Mouse (Mus musculus): Measurements from ENCODE around the gene Mok. TPM values are rescaled to one million over a fixed set of nuclear protein-coding genes. Genes with fewer than 3 reads are reported as not detected.

Mok gene
- polyA plus RNA-seq, 1 experiment from 2014 or later = 0.27 TPM

DNA sequence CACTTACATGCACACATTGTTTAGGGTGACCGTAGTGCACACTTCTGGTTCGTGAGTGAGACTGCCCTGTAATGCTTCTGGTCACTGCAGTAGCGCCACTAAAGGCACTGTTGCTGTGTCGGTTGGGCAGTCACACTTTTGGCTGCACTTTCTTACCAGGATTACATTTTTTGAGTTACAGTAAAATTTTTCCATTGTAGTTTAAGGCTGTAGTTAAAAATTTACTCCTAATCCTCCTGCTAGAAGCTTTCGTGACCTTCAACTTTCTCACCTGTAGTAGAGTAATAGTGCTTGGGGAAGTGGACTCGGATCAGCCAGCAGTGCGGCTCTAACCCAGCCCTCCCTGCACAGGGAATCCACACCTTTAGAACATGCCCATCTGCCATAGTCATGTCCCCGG, 49.7 kb downstream of the Mok start:
- no peak for ATAC-seq (ENCODE audit: low read depth)
- no peaks in the 10 kb centered on the region for H3K36me3 ChIP-seq (ENCODE audit: control insufficient read depth, insufficient read depth)
- no peak overlapping the region for H3K27ac ChIP-seq (ENCODE audit: low read length)
- H3K4me1 ChIP-seq (ENCODE audit: control insufficient read depth, low read depth, low read length) = no peaks in the 10 kb centered on the region
- no peak overlapping the region for H3K9ac ChIP-seq (ENCODE audit: low read depth, low read length)
- no peak overlapping the region for H3K4me2 ChIP-seq (ENCODE audit: low read depth, low read length)
- H3K9me3 ChIP-seq (replicated peaks; ENCODE audit: control insufficient read depth, low read length) = no peaks in the 10 kb centered on the region
- H3K27me3 ChIP-seq (ENCODE audit: control insufficient read depth, insufficient read depth, low read depth, low read length) = no peaks in the 10 kb centered on the region
- 76% methylated on average over 8 of the region's 8 CpGs for WGBS (ENCODE audit: insufficient replicate concordance)
- no peak overlapping the region for H3K4me3 ChIP-seq (ENCODE audit: low read depth, low read length)

DNA sequence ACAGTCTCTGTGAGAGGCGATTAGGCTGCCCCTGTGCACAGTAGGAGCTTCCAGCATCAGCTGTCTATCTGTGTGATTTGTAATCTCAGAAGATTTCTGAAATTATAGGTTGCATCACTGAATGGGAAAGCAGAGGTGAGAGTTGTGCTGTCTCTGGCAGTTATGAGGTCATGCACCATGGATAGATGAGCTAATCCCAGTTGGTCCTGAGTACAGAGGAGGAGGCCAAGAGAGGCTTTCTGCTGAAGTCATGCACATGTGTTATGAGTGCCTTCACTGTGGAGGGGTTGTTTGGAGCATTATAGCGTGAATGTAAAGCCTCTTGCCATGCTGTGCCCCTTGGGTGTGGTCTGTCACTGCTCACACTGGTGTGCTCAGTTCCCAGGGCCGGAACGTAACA, 50.2 kb downstream of the Mok start:
- Histone ChIP-seq H3K27ac (ENCODE audit: low read length) (no peak overlapping the region), H3K4me1 (ENCODE audit: control insufficient read depth, low read depth, low read length) (no peaks in the 10 kb centered on the region), H3K4me2 (ENCODE audit: low read depth, low read length) (no peak overlapping the region), H3K4me3 (ENCODE audit: low read depth, low read length) (no peak overlapping the region), H3K9me3 (replicated peaks; ENCODE audit: control insufficient read depth, low read length) (no peaks in the 10 kb centered on the region), H3K27me3 (ENCODE audit: control insufficient read depth, insufficient read depth, low read depth, low read length) (no peaks in the 10 kb centered on the region), H3K9ac (ENCODE audit: low read depth, low read length) (no peak overlapping the region), H3K36me3 (ENCODE audit: control insufficient read depth, insufficient read depth) (no peaks in the 10 kb centered on the region)
- 81% methylated on average over 4 of the region's 4 CpGs for WGBS (ENCODE audit: insufficient replicate concordance)
- no peak; the same call in 1 of the 2 replicates for ATAC-seq (ENCODE audit: low read depth)

DNA sequence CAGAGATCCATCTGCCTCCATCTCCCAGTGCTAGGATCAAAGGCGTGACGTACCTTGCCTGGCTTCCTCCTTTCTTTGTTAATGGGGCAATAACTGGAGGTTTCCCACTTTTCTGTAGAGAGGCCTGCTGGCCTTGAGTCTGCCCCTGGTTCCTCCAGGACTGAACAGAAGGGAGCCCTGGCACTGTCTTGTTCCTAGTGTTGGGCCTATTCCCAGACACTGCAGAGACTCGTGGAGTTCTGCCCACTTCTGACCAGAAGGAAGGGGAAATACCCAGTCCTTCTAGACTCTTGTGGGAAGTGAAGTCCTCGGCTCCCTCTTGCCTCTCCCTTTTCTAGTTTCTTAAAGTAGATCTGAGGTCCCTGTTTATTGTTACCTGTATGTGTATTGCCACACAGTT, 54.5 kb downstream of the Mok start:
- H3K27me3 ChIP-seq (ENCODE audit: control insufficient read depth, insufficient read depth, low read depth, low read length) = no peaks in the 10 kb centered on the region
- H3K27ac ChIP-seq (ENCODE audit: low read length) = no peak overlapping the region

DNA sequence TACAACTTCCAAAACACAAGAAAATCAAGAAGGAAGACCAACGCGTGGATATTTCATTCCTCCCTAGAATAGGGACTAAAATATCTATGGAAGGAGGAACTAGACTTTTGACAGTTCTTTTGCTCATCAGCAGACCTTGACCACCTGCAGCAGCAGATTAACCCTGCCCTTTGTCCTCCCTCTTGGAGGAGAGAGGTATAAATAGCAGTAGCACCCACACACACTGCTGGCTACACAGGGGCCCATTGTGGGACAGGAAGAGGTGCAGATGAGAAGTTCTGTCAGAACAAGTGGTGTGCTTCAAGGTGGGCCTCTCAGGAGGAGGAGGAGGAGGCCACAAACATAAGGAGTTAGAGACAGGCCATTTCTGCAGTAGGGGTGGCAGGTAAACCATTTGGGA, 56.5 kb downstream of the Mok start:
- Histone ChIP-seq H3K4me1 (ENCODE audit: control insufficient read depth, low read depth, low read length) (no peaks in the 10 kb centered on the region; the same call in 1 of the 2 replicates), H3K9ac (ENCODE audit: low read depth, low read length) (no peak overlapping the region), H3K27ac (ENCODE audit: low read length) (no peak overlapping the region), H3K9me3 (replicated peaks; ENCODE audit: control insufficient read depth, low read length) (no peaks in the 10 kb centered on the region), H3K4me2 (ENCODE audit: low read depth, low read length) (no peak overlapping the region), H3K4me3 (ENCODE audit: low read depth, low read length) (no peak overlapping the region), H3K27me3 (ENCODE audit: control insufficient read depth, insufficient read depth, low read depth, low read length) (no peaks in the 10 kb centered on the region), H3K36me3 (ENCODE audit: control insufficient read depth, insufficient read depth) (peaks cover 8% of the 10 kb centered on the region; the same call in 1 of the 2 replicates)
- WGBS (ENCODE audit: insufficient replicate concordance) = 83% methylated on average over 2 of the region's 2 CpGs
- no peak for ATAC-seq (ENCODE audit: low read depth)

More for the DNA sequence above, 54.5 kb downstream of the Mok start:
- ATAC-seq (ENCODE audit: low read depth) = no peak
- H3K9me3 ChIP-seq (replicated peaks; ENCODE audit: control insufficient read depth, low read length) = no peaks in the 10 kb centered on the region
- no peak overlapping the region for H3K9ac ChIP-seq (ENCODE audit: low read depth, low read length)
- no peaks in the 10 kb centered on the region; the same call in 1 of the 2 replicates for H3K4me1 ChIP-seq (ENCODE audit: control insufficient read depth, low read depth, low read length)
- WGBS (ENCODE audit: insufficient replicate concordance) = 63% methylated on average over 4 of the region's 4 CpGs
- H3K36me3 ChIP-seq (ENCODE audit: control insufficient read depth, insufficient read depth) = 0 out of 2 replicates have a peak, but pooled peaks cover 3% of the 10 kb centered on the region
- no peak overlapping the region for H3K4me3 ChIP-seq (ENCODE audit: low read depth, low read length)
- H3K4me2 ChIP-seq (ENCODE audit: low read depth, low read length) = no peak overlapping the region

DNA sequence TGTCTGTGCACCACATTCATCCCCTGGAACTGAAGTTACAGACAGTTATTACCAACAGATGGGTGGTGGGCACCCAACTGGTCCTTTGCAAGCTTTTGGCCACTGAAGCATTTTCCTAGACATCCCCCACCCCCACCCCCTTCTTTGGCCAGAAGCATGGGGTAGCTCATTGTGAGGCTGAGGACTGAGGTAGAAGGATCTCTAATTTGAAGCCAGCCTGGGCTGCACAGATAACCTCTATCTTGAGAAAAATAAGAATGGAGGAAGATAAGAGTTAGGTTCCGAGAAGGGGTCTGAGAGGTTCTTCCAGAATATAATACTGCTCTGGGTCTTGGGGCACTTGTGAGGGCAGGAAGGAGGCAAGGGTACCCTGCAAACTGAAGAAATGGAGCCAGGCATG, 58.5 kb downstream of the Mok start:
- Histone ChIP-seq H3K27me3 (ENCODE audit: control insufficient read depth, insufficient read depth, low read depth, low read length) (no peaks in the 10 kb centered on the region), H3K9me3 (replicated peaks; ENCODE audit: control insufficient read depth, low read length) (no peaks in the 10 kb centered on the region), H3K36me3 (ENCODE audit: control insufficient read depth, insufficient read depth) (peaks cover 8% of the 10 kb centered on the region; the same call in 1 of the 2 replicates), H3K9ac (ENCODE audit: low read depth, low read length) (no peak overlapping the region), H3K27ac (ENCODE audit: low read length) (no peak overlapping the region), H3K4me3 (ENCODE audit: low read depth, low read length) (no peak overlapping the region), H3K4me1 (ENCODE audit: control insufficient read depth, low read depth, low read length) (no peaks in the 10 kb centered on the region; the same call in 1 of the 2 replicates), H3K4me2 (ENCODE audit: low read depth, low read length) (no peak overlapping the region)
- ATAC-seq (ENCODE audit: low read depth) = peak; percentile 41; the same call in 1 of the 2 replicates
- 27% methylated on average over 1 of the region's 1 CpGs for WGBS (ENCODE audit: insufficient replicate concordance)

DNA sequence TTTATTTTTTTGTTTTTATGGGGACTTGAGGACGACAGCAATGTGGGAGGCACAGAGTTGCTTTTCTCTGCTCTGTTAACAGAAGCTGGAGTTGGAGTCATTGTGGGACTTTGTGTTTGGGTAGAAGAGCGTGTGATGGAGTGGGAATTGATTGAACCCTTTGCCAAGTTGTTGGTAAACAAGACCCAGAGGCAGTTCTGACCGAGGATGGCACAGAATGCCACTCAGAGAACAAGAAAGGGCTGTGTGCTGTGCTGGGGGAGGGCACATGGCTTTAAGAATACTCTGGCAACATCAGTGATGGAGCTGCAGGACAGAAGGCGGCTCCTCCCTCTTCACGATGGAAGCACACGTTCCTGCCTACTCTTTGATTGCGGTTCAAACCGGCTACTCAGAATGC, 59.6 kb downstream of the Mok start:
- no peaks in the 10 kb centered on the region; the same call in 1 of the 2 replicates for H3K4me1 ChIP-seq (ENCODE audit: control insufficient read depth, low read depth, low read length)
- H3K27me3 ChIP-seq (ENCODE audit: control insufficient read depth, insufficient read depth, low read depth, low read length) = no peaks in the 10 kb centered on the region
- no peak overlapping the region for H3K9ac ChIP-seq (ENCODE audit: low read depth, low read length)
- H3K4me2 ChIP-seq (ENCODE audit: low read depth, low read length) = no peak overlapping the region
- ATAC-seq (ENCODE audit: low read depth) = no peak
- H3K36me3 ChIP-seq (ENCODE audit: control insufficient read depth, insufficient read depth) = peaks cover 8% of the 10 kb centered on the region; the same call in 1 of the 2 replicates
- no peaks in the 10 kb centered on the region for H3K9me3 ChIP-seq (replicated peaks; ENCODE audit: control insufficient read depth, low read length)
- no peak overlapping the region for H3K4me3 ChIP-seq (ENCODE audit: low read depth, low read length)
- WGBS (ENCODE audit: insufficient replicate concordance) = 77% methylated on average over 8 of the region's 8 CpGs
- H3K27ac ChIP-seq (ENCODE audit: low read length) = no peak overlapping the region

DNA sequence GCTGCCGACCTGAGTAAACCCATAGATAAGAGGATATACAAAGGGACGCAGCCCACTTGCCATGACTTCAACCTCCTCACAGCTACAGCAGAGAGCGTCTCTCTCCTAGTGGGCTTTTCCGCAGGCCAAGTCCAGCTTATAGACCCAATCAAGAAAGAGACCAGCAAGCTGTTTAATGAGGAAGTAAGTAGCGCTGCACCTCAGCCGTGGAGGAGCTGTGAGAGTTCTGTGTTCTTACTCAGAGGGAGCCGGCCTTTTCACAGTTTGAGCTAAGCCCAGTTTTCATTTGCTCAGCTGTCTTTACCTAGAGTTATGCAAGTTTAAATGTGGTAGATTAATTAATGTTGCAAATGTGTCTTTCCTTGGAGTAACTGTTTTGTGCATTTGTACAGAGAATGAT, 61.4 kb downstream of the Mok start:
- WGBS (ENCODE audit: insufficient replicate concordance) = 52% methylated on average over 7 of the region's 7 CpGs
- no peak overlapping the region for H3K4me2 ChIP-seq (ENCODE audit: low read depth, low read length)
- H3K27ac ChIP-seq (ENCODE audit: low read length) = no peak overlapping the region
- peaks cover 8% of the 10 kb centered on the region; the same call in 1 of the 2 replicates for H3K36me3 ChIP-seq (ENCODE audit: control insufficient read depth, insufficient read depth)
- H3K9me3 ChIP-seq (replicated peaks; ENCODE audit: control insufficient read depth, low read length) = no peaks in the 10 kb centered on the region
- no peak overlapping the region for H3K9ac ChIP-seq (ENCODE audit: low read depth, low read length)
- no peaks in the 10 kb centered on the region for H3K27me3 ChIP-seq (ENCODE audit: control insufficient read depth, insufficient read depth, low read depth, low read length)
- no peak overlapping the region for H3K4me3 ChIP-seq (ENCODE audit: low read depth, low read length)
- peaks cover 3% of the 10 kb centered on the region for H3K4me1 ChIP-seq (ENCODE audit: control insufficient read depth, low read depth, low read length)
- no peak for ATAC-seq (ENCODE audit: low read depth)

DNA sequence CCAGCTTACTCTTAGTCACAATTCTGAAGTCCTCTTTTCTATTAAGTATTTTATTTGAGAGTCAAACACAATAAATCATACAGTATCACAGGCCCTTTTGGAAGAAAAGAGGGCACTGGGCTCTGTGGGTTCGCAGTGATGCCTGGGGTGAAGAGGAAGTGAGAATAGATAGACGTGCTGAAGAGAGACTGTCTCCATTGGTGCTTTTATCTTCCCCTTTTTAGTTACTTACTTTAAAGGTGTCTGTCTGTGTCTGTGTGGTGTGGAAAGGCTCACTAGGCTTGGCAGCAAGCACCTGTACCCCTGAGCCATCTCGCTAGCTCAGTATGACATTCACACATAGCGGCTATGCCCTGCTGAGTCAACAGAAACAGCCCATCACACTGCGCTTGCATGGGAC, 62.9 kb downstream of the Mok start:
- no peak for ATAC-seq (ENCODE audit: low read depth)
- H3K4me2 ChIP-seq (ENCODE audit: low read depth, low read length) = no peak overlapping the region
- H3K9ac ChIP-seq (ENCODE audit: low read depth, low read length) = no peak overlapping the region
- H3K4me1 ChIP-seq (ENCODE audit: control insufficient read depth, low read depth, low read length) = peaks cover 3% of the 10 kb centered on the region
- no peaks in the 10 kb centered on the region for H3K27me3 ChIP-seq (ENCODE audit: control insufficient read depth, insufficient read depth, low read depth, low read length)
- no peak overlapping the region for H3K27ac ChIP-seq (ENCODE audit: low read length)
- peaks cover 8% of the 10 kb centered on the region; the same call in 1 of the 2 replicates for H3K36me3 ChIP-seq (ENCODE audit: control insufficient read depth, insufficient read depth)
- H3K9me3 ChIP-seq (replicated peaks; ENCODE audit: control insufficient read depth, low read length) = no peaks in the 10 kb centered on the region
- 54% methylated on average over 5 of the region's 5 CpGs for WGBS (ENCODE audit: insufficient replicate concordance)
- H3K4me3 ChIP-seq (ENCODE audit: low read depth, low read length) = no peak overlapping the region

DNA sequence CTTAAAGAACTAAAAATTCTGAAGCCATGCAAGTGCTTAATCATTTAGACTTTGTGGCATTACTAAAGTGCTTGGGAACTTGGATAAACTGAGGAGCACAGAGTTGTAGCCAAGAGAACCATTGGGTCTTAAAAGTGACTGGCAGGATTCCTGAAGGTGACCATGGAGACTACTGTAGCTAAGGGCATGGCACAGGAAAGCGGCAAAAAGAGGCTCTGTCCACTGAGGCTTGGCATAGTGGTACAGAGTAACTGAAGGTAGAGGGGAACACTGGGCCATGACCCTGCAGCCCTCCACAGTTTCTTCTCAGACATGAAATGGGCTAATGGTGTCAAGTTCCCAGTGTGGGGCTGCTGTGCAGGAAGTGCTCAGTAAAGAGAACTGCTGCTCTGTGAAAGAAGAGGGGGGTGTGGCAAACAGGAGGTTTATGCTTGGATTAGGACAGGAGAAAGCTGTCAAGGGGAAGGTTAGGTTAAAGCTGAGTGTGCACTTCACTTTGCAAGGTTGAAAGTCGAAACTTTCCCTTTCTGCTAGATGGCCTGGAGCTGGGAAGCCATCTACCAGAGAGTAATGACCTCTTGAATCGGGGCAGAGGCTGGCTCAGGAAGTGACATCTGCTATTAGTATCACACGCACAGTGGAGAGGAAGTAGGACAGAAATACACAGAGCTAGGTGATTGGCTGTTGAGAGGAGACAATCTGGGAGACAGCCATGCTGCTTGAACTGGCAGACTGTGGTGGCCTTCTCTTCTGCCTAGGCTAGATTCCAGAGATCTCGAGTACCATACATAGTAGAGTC, 64.9 kb downstream of the Mok start:
- ATAC-seq (ENCODE audit: low read depth) = 0 out of 2 replicates have a peak, but pooled peaks have one; percentile 27
- H3K4me2 ChIP-seq (ENCODE audit: low read depth, low read length) = no peak overlapping the region; the same call in 1 of the 2 replicates
- no peak overlapping the region for H3K27ac ChIP-seq (ENCODE audit: low read length)
- no peak overlapping the region for H3K9ac ChIP-seq (ENCODE audit: low read depth, low read length)
- no peak overlapping the region for H3K4me3 ChIP-seq (ENCODE audit: low read depth, low read length)
- 36% methylated on average over 5 of the region's 5 CpGs for WGBS (ENCODE audit: insufficient replicate concordance)
- H3K36me3 ChIP-seq (ENCODE audit: control insufficient read depth, insufficient read depth) = peaks cover 5% of the 10 kb centered on the region; the same call in 1 of the 2 replicates
- H3K9me3 ChIP-seq (replicated peaks; ENCODE audit: control insufficient read depth, low read length) = no peaks in the 10 kb centered on the region
- H3K4me1 ChIP-seq (ENCODE audit: control insufficient read depth, low read depth, low read length) = peaks cover 12% of the 10 kb centered on the region
- no peaks in the 10 kb centered on the region for H3K27me3 ChIP-seq (ENCODE audit: control insufficient read depth, insufficient read depth, low read depth, low read length)
